Mouse (Mus musculus) liver, embryonic 16.5 days (tissue): ENCODE results near the gene Clgn. TPM values are rescaled to one million over a fixed set of nuclear protein-coding genes. Genes with fewer than 3 reads are reported as not detected.

Experiments
- ATAC-seq: fragments of 200-750 bp; cut with Nextera tagmentation; 2 replicates; pipeline ENCODE4 v1.8.0; 2017; ENCODE audit warnings: low read depth, mild to moderate bottlenecking, moderate number of reproducible peaks, moderate library complexity
- H3K27ac ChIP-seq: fragments of 300-500 bp; sonication (generic); 2 replicates; pipeline ENCODE4 v1.5.1; 2014; ENCODE audit warnings: mild to moderate bottlenecking, low read length
- H3K27me3 ChIP-seq: fragments of 300-500 bp; sonication (generic); 2 replicates; pipeline ENCODE4 v1.6.1; 2014; ENCODE audit warnings: low read depth, low read length, mixed read lengths; ENCODE audit not compliant: control insufficient read depth, insufficient read depth
- H3K36me3 ChIP-seq: fragments of 300-500 bp; sonication (generic); 2 replicates; pipeline ENCODE4 v1.6.1; 2014; ENCODE audit warnings: mild to moderate bottlenecking; ENCODE audit not compliant: control insufficient read depth, insufficient read depth
- H3K4me1 ChIP-seq: fragments of 300-500 bp; sonication (generic); 2 replicates; pipeline ENCODE4 v1.6.1; 2014; ENCODE audit warnings: low read depth, low read length, mixed read lengths; ENCODE audit not compliant: control insufficient read depth
- H3K4me2 ChIP-seq: fragments of 300-500 bp; sonication (generic); 2 replicates; pipeline ENCODE4 v1.6.1; 2014; ENCODE audit warnings: low read depth, low read length, mixed read lengths
- H3K4me3 ChIP-seq: fragments of 300-500 bp; sonication (generic); 2 replicates; pipeline ENCODE4 v1.5.1; 2014; ENCODE audit warnings: low read depth, mild to moderate bottlenecking, low read length
- H3K9ac ChIP-seq: fragments of 300-500 bp; sonication (generic); 2 replicates; pipeline ENCODE4 v1.6.1; 2014; ENCODE audit warnings: low read depth, low read length
- H3K9me3 ChIP-seq: fragments of 300-500 bp; sonication (generic); replicated peaks from 2 replicates; pipeline ENCODE4 v1.6.1; 2016; ENCODE audit warnings: low read length; ENCODE audit not compliant: control insufficient read depth
- WGBS: fragments of 180-500 bp; shearing (Covaris S2); extraction: QIAGEN DNeasy Blood & Tissue Kit; methylation state at CpG from one replicate; pipeline ENCODE4 v1.1.7; 2014; ENCODE audit not compliant: insufficient replicate concordance; 5-methylcytosine and 5-hydroxymethylcytosine counted together
- polyA plus RNA-seq: library from polyadenylated mRNA; unstranded; fragments of >200 nt; fragmentation: Nextera tagmentation; extraction: Ambion mirVana; gene quantifications from 2 replicates; pipeline ENCODE4 v1.2.1, GENCODE M21; 2015

The Clgn gene
- polyA plus RNA-seq, 1 experiment from 2014 or later, result 0.20 TPM

- Histone ChIP-seq H3K4me2 (no peak within 1 kb of the TSS), H3K9ac (no peak within 1 kb of the TSS), H3K27me3 (no peaks in the 10 kb centered on the region; the same call in 1 of the 2 replicates), H3K27ac (no peak within 1 kb of the TSS), H3K9me3 (no peaks in the 10 kb centered on the region), H3K4me1 (no peaks in the 10 kb centered on the region), H3K36me3 (no peaks in the 10 kb centered on the region), H3K4me3 (no peak within 1 kb of the TSS)
- no peak for ATAC-seq
- 69% methylated on average over 14 of the region's 14 CpGs for WGBS
These were observed 68.6 kb downstream of the Clgn start, which contains the start of gene Scoc for GRCm38 (mm10) chr8:83458222-83458621. Scoc (minus strand) TSS chr8:83458391.

GRCm38 (mm10) chr8:83459606-83460005 lies 69.9 kb downstream of the Clgn start:
- H3K9me3 ChIP-seq, result no peaks in the 10 kb centered on the region
- no peaks in the 10 kb centered on the region for H3K4me1 ChIP-seq
- H3K4me2 ChIP-seq, result no peak overlapping the region
- no peak overlapping the region for H3K9ac ChIP-seq
- no peak for ATAC-seq
- no peaks in the 10 kb centered on the region; the same call in 1 of the 2 replicates for H3K27me3 ChIP-seq
- 27% methylated on average over 3 of the region's 3 CpGs for WGBS
- no peaks in the 10 kb centered on the region for H3K36me3 ChIP-seq
- no peak overlapping the region for H3K27ac ChIP-seq
- no peak overlapping the region for H3K4me3 ChIP-seq

Other genes starting within 250 kb of the Clgn start
- 0.40 and 0.61 TPM in 2 replicates for gene Tbc1d9, start 224.5 kb upstream of the Clgn start, polyA plus RNA-seq
- gene Gm10645, start 223.7 kb upstream of the Clgn start, polyA plus RNA-seq, result 0.15 and 0.20 TPM in 2 replicates
- not detected in 2 replicates for gene Ucp1, start 99.5 kb upstream of the Clgn start, polyA plus RNA-seq
- 5.8 and 6.4 TPM in 2 replicates for gene Elmod2, start 57.4 kb upstream of the Clgn start, polyA plus RNA-seq
- gene Mgat4d, start 41.4 kb upstream of the Clgn start, polyA plus RNA-seq, result not detected in 2 replicates
- 45.7 and 52.9 TPM in 2 replicates for gene Scoc, start 68.5 kb downstream of the Clgn start, polyA plus RNA-seq
- gene Olfr370, start 145.9 kb downstream of the Clgn start, polyA plus RNA-seq, result not detected in 2 replicates
- 214 and 230 TPM in 2 replicates for gene Ndufb7, start 176.8 kb downstream of the Clgn start, polyA plus RNA-seq
- gene Tecr, start 218.1 kb downstream of the Clgn start, polyA plus RNA-seq, result 323 and 347 TPM in 2 replicates
- gene Dnajb1, start 218.3 kb downstream of the Clgn start, polyA plus RNA-seq, result 50.1 and 51.7 TPM in 2 replicates